Mouse (Mus musculus) limb, embryonic 10.5 days (tissue): Measurements from ENCODE around the gene Fer1l4. TPM values are rescaled to one million over a fixed set of nuclear protein-coding genes. Genes with fewer than 3 reads are reported as not detected.

Experiments
- DNase-seq: peaks from one replicate; pipeline ENCODE4 v3.0.0-alpha.2; 2017; ENCODE audit warnings: low spot score
- H3K27ac ChIP-seq: fragments of 300-500 bp; sonication (generic); 2 replicates; pipeline ENCODE4 v1.5.1; 2016; ENCODE audit warnings: mild to moderate bottlenecking
- H3K27me3 ChIP-seq: fragments of 300-500 bp; sonication (generic); 2 replicates; pipeline ENCODE4 v1.6.1; 2016; ENCODE audit warnings: low read depth, mild to moderate bottlenecking; ENCODE audit not compliant: poor library complexity, severe bottlenecking
- H3K36me3 ChIP-seq: fragments of 300-500 bp; sonication (generic); 2 replicates; pipeline ENCODE4 v1.6.1; 2016; ENCODE audit warnings: mild to moderate bottlenecking, moderate library complexity
- H3K4me1 ChIP-seq: fragments of 300-500 bp; sonication (generic); 2 replicates; pipeline ENCODE4 v1.6.1; 2016
- H3K4me3 ChIP-seq: fragments of 300-500 bp; sonication (generic); 2 replicates; pipeline ENCODE4 v1.5.1; 2016; ENCODE audit warnings: mild to moderate bottlenecking, moderate library complexity
- H3K9me3 ChIP-seq: fragments of 300-500 bp; sonication (generic); replicated peaks from 2 replicates; pipeline ENCODE4 v1.6.1; 2016; ENCODE audit warnings: mild to moderate bottlenecking
- WGBS: fragments of 180-500 bp; shearing (Covaris S2); methylation state at CpG from one replicate; pipeline ENCODE4 v1.1.7; 2016; 5-methylcytosine and 5-hydroxymethylcytosine counted together
- polyA plus RNA-seq: library from polyadenylated mRNA; unstranded; fragments of >200 nt; fragmentation: Nextera tagmentation; extraction: Ambion mirVana; gene quantifications from 2 replicates; pipeline ENCODE4 v1.2.1, GENCODE M21; 2016

The Fer1l4 gene
- polyA plus RNA-seq, 1 experiment from 2014 or later, result not detected

GRCm38 (mm10) chr2:155989085-155989484, 63.7 kb downstream of the Fer1l4 start:
- Histone ChIP-seq H3K27me3 (no peaks in the 10 kb centered on the region), H3K36me3 (peaks cover 100% of the 10 kb centered on the region), H3K9me3 (no peaks in the 10 kb centered on the region), H3K4me3 (no peak overlapping the region), H3K27ac (no peak overlapping the region), H3K4me1 (peaks cover 2% of the 10 kb centered on the region; the same call in 1 of the 2 replicates)
- DNase-seq, result no peak
- 81% methylated on average over 4 of the region's 4 CpGs for WGBS

- 94% methylated on average over 6 of the region's 6 CpGs for WGBS
- DNase-seq, result no peak
- Histone ChIP-seq H3K9me3 (no peaks in the 10 kb centered on the region), H3K36me3 (peaks cover 100% of the 10 kb centered on the region), H3K27ac (no peak overlapping the region), H3K4me1 (peaks cover 2% of the 10 kb centered on the region; the same call in 1 of the 2 replicates), H3K27me3 (no peaks in the 10 kb centered on the region), H3K4me3 (no peak overlapping the region)
These were observed 65.6 kb downstream of the Fer1l4 start for GRCm38 (mm10) chr2:155987131-155987530.

- Histone ChIP-seq H3K4me3 (no peak overlapping the region), H3K27ac (no peak overlapping the region), H3K9me3 (no peaks in the 10 kb centered on the region), H3K4me1 (peaks cover 2% of the 10 kb centered on the region; the same call in 1 of the 2 replicates), H3K36me3 (peaks cover 100% of the 10 kb centered on the region), H3K27me3 (no peaks in the 10 kb centered on the region)
- DNase-seq, result no peak
- 95% methylated on average over 7 of the region's 7 CpGs for WGBS
These were observed 67.0 kb downstream of the Fer1l4 start for GRCm38 (mm10) chr2:155985776-155986175.

- no peaks in the 10 kb centered on the region for H3K27me3 ChIP-seq
- H3K4me1 ChIP-seq, result no peaks in the 10 kb centered on the region
- H3K27ac ChIP-seq, result no peak overlapping the region
- WGBS, result 85% methylated on average over 5 of the region's 5 CpGs
- DNase-seq, result no peak
- H3K4me3 ChIP-seq, result no peak overlapping the region
- H3K9me3 ChIP-seq, result no peaks in the 10 kb centered on the region
- H3K36me3 ChIP-seq, result peaks cover 99% of the 10 kb centered on the region
These were observed 73.3 kb downstream of the Fer1l4 start for GRCm38 (mm10) chr2:155979328-155979991.

GRCm38 (mm10) chr2:155974087-155974731, 78.5 kb downstream of the Fer1l4 start:
- Histone ChIP-seq H3K9me3 (no peaks in the 10 kb centered on the region), H3K27me3 (no peaks in the 10 kb centered on the region), H3K4me1 (no peaks in the 10 kb centered on the region), H3K4me3 (no peak overlapping the region), H3K27ac (no peak overlapping the region), H3K36me3 (peaks cover 95% of the 10 kb centered on the region)
- WGBS, result 83% methylated on average over 14 of the region's 14 CpGs
- no peak for DNase-seq

GRCm38 (mm10) chr2:155973348-155973747, 79.4 kb downstream of the Fer1l4 start:
- H3K9me3 ChIP-seq, result no peaks in the 10 kb centered on the region
- no peak overlapping the region for H3K4me3 ChIP-seq
- 93% methylated on average over 6 of the region's 6 CpGs for WGBS
- H3K4me1 ChIP-seq, result no peaks in the 10 kb centered on the region
- no peak overlapping the region for H3K27ac ChIP-seq
- no peaks in the 10 kb centered on the region for H3K27me3 ChIP-seq
- no peak for DNase-seq
- peaks cover 95% of the 10 kb centered on the region for H3K36me3 ChIP-seq

Other genes with a start within 250 kb of the Fer1l4 start
- 8.0 and 8.2 TPM in 2 replicates for gene BC029722, start 233.5 kb downstream of the Fer1l4 start, polyA plus RNA-seq
- gene Eif6, start 226.0 kb downstream of the Fer1l4 start, polyA plus RNA-seq, result 250 and 301 TPM in 2 replicates
- gene Fam83c, start 218.1 kb downstream of the Fer1l4 start, polyA plus RNA-seq, result 0.31 and 0.39 TPM in 2 replicates
- 78.6 and 83.1 TPM in 2 replicates for gene Uqcc1, start 122.6 kb downstream of the Fer1l4 start, polyA plus RNA-seq
- 0.13 and 0.18 TPM in 2 replicates for gene Gm15557, start 112.2 kb downstream of the Fer1l4 start, polyA plus RNA-seq
- gene Gdf5, start 107.6 kb downstream of the Fer1l4 start, polyA plus RNA-seq, result 1.4 and 8.1 TPM in 2 replicates
- 28.7 and 34.3 TPM in 2 replicates for gene Cep250, start 96.5 kb downstream of the Fer1l4 start, polyA plus RNA-seq
- 1.2 and 1.5 TPM in 2 replicates for gene 6430550D23Rik, start 45.0 kb downstream of the Fer1l4 start, polyA plus RNA-seq
- 191 TPM in 2 replicates for gene Ergic3, start 44.9 kb downstream of the Fer1l4 start, polyA plus RNA-seq
- 5.6 and 5.9 TPM in 2 replicates for gene Spag4, start 12.2 kb upstream of the Fer1l4 start, polyA plus RNA-seq
- 75.7 and 81.6 TPM in 2 replicates for gene Cpne1, start 59.0 kb upstream of the Fer1l4 start, polyA plus RNA-seq
- gene Rbm12, start 59.0 kb upstream of the Fer1l4 start, polyA plus RNA-seq, result 53.9 and 55.4 TPM in 2 replicates
- gene Gm28036, start 74.1 kb upstream of the Fer1l4 start, polyA plus RNA-seq, result 15.9 and 26.5 TPM in 2 replicates
- 380 and 410 TPM in 2 replicates for gene Romo1, start 91.1 kb upstream of the Fer1l4 start, polyA plus RNA-seq
- gene Nfs1, start 91.2 kb upstream of the Fer1l4 start, polyA plus RNA-seq, result 38.2 and 43.2 TPM in 2 replicates
- gene Rbm39, start 127.3 kb upstream of the Fer1l4 start, polyA plus RNA-seq, result 469 and 559 TPM in 2 replicates
- gene Phf20, start 143.5 kb upstream of the Fer1l4 start, polyA plus RNA-seq, result 68.1 and 75.5 TPM in 2 replicates